Mouse (Mus musculus) frontal cortex, adult 2 months (tissue): ENCODE measurements around the gene Cyp4b1. TPM values are rescaled to one million over a fixed set of nuclear protein-coding genes. Genes with fewer than 3 reads are reported as not detected.
"Not testable (repeated sequence)": the region's sequence is repeated elsewhere in the genome, so short reads cannot be mapped to it uniquely, and the experiment has no call there.

Source experiments
- DNase-seq, 2 experiments: peaks; one replicate each; pipeline ENCODE4 v3.0.0; 2022; ENCODE audit warnings: low spot score in 1 of 2; ENCODE audit errors: extremely low spot score in 1 of 2
- polyA plus RNA-seq: library from polyadenylated mRNA; depleted of rRNA; stranded (reverse); fragments of >200 nt; gene quantifications from 2 replicates; pipeline ENCODE4 v1.2.3, GENCODE M21; 2012; rRNA removed

Gene Cyp4b1
- 1.2 and 1.6 TPM in 2 replicates for polyA plus RNA-seq

- DNase-seq, result no peak
Observed at GRCm38 (mm10) chr4:115647580-115647979, at the start of gene Cyp4b1. TSS of gene Cyp4b1 (minus strand) at chr4:115647723.

DNA sequence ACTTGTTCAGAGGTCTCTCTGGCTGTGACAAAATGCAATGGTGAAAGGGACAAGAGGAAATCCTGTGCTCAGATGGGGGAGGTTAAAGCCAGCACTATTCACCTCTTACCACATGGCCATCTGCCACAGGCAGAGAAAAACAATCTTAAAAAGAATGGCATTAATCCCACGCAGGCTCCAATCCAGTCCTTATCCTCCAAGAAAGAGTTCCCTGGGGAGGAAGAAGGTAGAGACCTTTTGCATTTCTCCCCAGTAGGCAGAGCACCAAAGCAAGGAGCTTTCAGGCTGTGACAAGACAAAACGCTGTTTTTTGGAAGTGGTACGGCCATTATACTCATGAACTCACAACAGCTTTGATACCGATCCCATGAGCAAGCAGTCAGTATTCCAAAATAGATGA is 38.8 kb upstream of the Cyp4b1 start:
- no peak for DNase-seq

- DNase-seq, result no peak
Observed at GRCm38 (mm10) chr4:115659190-115659589, 11.7 kb upstream of the Cyp4b1 start.

DNA sequence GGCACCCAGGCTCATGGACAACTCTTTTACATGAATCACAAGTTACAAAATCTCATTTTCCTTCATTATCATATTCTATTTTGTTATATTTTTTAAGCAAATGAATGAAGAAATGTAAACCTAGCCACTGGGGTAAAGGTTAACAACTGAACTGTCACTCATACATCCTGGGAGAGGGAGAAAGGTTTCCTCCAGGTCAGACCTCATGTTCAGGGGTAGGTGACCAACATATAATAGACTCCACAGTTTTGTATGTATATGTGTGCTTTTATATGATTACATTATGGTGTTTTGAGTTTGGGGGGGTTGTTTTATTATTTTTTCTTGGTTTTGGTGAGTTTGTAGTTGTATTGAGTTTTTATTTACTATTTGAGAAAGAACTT is 10.3 kb upstream of the Cyp4b1 start:
- DNase-seq, result no peak

GRCm38 (mm10) chr4:115657104-115657866 is 9.8 kb upstream of the Cyp4b1 start:
- DNase-seq, result peak in 1 of 2 experiments; percentile 46

DNA sequence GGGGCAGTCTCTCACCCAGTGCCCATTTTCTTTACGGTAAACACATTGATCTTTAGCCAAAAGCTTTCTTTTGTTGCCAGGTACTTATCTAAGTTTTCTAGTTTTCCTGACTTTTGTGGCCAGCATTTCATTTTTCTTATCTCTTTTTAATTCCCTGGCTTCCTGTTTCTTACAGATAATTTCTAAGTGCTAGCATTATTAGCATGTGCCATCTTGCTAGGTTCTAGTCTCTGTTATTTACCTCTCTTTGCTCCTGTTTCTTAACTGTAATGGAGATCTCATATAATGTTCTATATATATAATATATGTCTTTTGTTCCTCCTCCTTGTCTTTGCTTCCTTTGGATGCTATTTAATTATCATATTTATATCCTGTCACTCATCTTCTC is 9.0 kb upstream of the Cyp4b1 start:
- DNase-seq, result not testable (repeated sequence)

GRCm38 (mm10) chr4:115655841-115656534 is 8.5 kb upstream of the Cyp4b1 start:
- DNase-seq, result not testable (repeated sequence)

GRCm38 (mm10) chr4:115650866-115651265 is 3.3 kb upstream of the Cyp4b1 start:
- DNase-seq, result peak; percentile 49 to 75

DNA sequence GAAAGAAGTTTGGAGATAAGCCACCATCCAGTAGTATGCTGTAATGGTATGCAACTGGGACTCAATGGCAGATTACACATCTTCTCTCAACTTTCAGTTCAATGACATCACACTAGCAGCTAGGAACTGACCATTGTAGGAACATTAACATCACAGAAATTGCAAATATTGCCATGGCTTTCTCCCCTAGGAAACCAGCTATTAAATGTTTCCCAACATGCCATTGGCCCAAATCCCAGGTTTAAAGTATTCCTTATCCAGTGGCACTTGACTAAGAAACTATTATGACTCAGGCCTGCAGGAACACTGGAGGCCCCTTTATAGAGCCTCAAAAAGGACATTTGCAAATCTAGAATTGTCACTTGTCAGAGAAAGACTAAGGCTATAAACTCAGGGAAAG is 1.8 kb upstream of the Cyp4b1 start:
- no peak for DNase-seq

- DNase-seq, result no peak
Observed at GRCm38 (mm10) chr4:115648752-115649151, 1.2 kb upstream of the Cyp4b1 start.

GRCm38 (mm10) chr4:115645371-115645770 is 2.2 kb downstream of the Cyp4b1 start:
- no peak for DNase-seq

- DNase-seq, result no peak
Observed at GRCm38 (mm10) chr4:115642967-115643754, 4.4 kb downstream of the Cyp4b1 start.

GRCm38 (mm10) chr4:115625560-115625959 is 22.0 kb downstream of the Cyp4b1 start:
- DNase-seq, result not testable (repeated sequence)

DNA sequence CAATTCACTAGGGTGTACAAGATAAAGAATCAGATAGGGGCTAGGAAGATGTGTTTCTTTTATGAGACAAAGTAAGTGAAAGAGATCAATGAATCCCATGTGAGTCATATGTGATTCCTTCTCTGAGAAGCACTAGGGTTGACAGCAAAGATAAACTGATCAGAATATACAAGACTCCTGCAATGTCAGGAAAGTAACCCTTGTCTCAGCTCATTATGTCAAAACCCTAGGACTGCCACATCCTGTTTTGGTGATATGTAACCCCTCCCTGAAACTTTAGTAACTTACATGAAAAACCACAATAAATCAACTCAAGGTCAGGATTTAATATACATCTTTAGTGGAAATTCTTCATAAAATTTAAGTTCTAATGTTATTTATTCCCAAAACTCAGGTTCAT is 33.5 kb downstream of the Cyp4b1 start:
- DNase-seq, result no peak

GRCm38 (mm10) chr4:115600611-115601010 is 46.9 kb downstream of the Cyp4b1 start, which contains the start of gene Cyp4a32:
TSS of gene Cyp4a32 (plus strand) at chr4:115600969.
- DNase-seq, result not testable (repeated sequence)

- no peak for DNase-seq
Observed at GRCm38 (mm10) chr4:115596824-115597336, 50.6 kb downstream of the Cyp4b1 start.

GRCm38 (mm10) chr4:115596357-115596756 is 51.2 kb downstream of the Cyp4b1 start:
- DNase-seq, result no peak

DNA sequence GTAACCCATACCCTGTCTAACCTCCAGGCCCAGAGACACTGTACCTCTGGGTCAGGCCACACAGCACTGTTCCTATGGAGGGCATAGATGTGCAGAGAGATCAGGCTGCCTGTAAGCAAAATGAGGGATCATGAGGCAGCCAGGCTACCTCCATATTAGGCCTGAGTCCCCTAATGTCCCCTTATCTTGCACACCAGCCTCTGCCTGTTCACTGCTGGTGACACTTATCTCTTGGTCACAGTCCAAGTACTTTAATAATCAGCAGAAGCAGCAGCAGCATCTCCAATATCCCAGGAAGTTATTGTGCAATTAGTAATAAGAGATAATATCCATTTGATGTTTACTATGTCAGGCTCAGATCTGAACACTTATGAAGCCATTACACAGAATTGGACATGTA is 64.5 kb downstream of the Cyp4b1 start:
- no peak for DNase-seq

GRCm38 (mm10) chr4:115575776-115576175 is 71.7 kb downstream of the Cyp4b1 start:
- no peak for DNase-seq

GRCm38 (mm10) chr4:115575255-115575654 is 72.3 kb downstream of the Cyp4b1 start:
- DNase-seq, result no peak
